Mouse (Mus musculus) erythroblast, embryonic 14.5 days (primary cell): ENCODE results near the gene Klhl8. TPM values are rescaled to one million over a fixed set of nuclear protein-coding genes. Genes with fewer than 3 reads are reported as not detected.

Source experiments
- H3K27me3 ChIP-seq: 2 replicates; pipeline ENCODE4 v1.6.1; 2012; ENCODE audit warnings: inconsistent platforms; ENCODE audit not compliant: control insufficient read depth
- H3K36me3 ChIP-seq: 2 replicates; pipeline ENCODE4 v1.6.1; 2012; ENCODE audit warnings: mild to moderate bottlenecking, inconsistent platforms; ENCODE audit not compliant: control insufficient read depth
- H3K4me1 ChIP-seq: 2 replicates; pipeline ENCODE4 v1.6.1; 2012; ENCODE audit warnings: inconsistent platforms; ENCODE audit not compliant: control insufficient read depth
- H3K4me3 ChIP-seq: replicated peaks from 2 replicates; pipeline ENCODE3; 2012; ENCODE audit warnings: moderate library complexity, mild to moderate bottlenecking, inconsistent platforms
- H3K9me3 ChIP-seq: 2 replicates; pipeline ENCODE4 v1.6.1; 2012; ENCODE audit warnings: low read length, inconsistent platforms, mixed read lengths; ENCODE audit not compliant: control insufficient read depth
- GATA1 ChIP-seq: IDR thresholded peaks from 2 replicates; pipeline ENCODE4 v1.6.1; 2012; ENCODE audit warnings: low read length, inconsistent platforms, mixed read lengths
- TAL1 ChIP-seq: IDR thresholded peaks from 3 replicates; pipeline ENCODE4 v1.6.1; 2012; ENCODE audit warnings: low read length, inconsistent platforms, mixed read lengths
- polyA plus RNA-seq: library from polyadenylated mRNA; stranded (reverse); fragments of >175 nt; gene quantifications from 2 replicates; pipeline ENCODE4 v1.2.3, GENCODE M21; 2012

Gene Klhl8
- polyA plus RNA-seq, 1 experiment: not detected

GRCm38 (mm10) chr5:103821500-103822298, 89.4 kb downstream of the Klhl8 start:
- no peak for TF ChIP-seq TAL1
- no peak for TF ChIP-seq GATA1
- peaks cover 11% of the 10 kb centered on the region for H3K4me1 ChIP-seq
- H3K4me3 ChIP-seq: no peak overlapping the region
- no peaks in the 10 kb centered on the region for H3K9me3 ChIP-seq
- no peaks in the 10 kb centered on the region for H3K27me3 ChIP-seq
- H3K36me3 ChIP-seq: peaks cover 100% of the 10 kb centered on the region

GRCm38 (mm10) chr5:103821062-103821461, 90.0 kb downstream of the Klhl8 start:
- no peaks in the 10 kb centered on the region for H3K27me3 ChIP-seq
- H3K9me3 ChIP-seq: no peaks in the 10 kb centered on the region
- H3K4me3 ChIP-seq: no peak overlapping the region
- H3K4me1 ChIP-seq: peaks cover 11% of the 10 kb centered on the region
- H3K36me3 ChIP-seq: peaks cover 100% of the 10 kb centered on the region
- no peak for TF ChIP-seq TAL1
- TF ChIP-seq GATA1: no peak

GRCm38 (mm10) chr5:103819674-103820073, 91.4 kb downstream of the Klhl8 start:
- Histone ChIP-seq H3K9me3 (no peaks in the 10 kb centered on the region), H3K36me3 (peaks cover 100% of the 10 kb centered on the region), H3K4me3 (no peak overlapping the region), H3K27me3 (no peaks in the 10 kb centered on the region), H3K4me1 (peaks cover 13% of the 10 kb centered on the region)
- TF ChIP-seq GATA1: no peak
- TF ChIP-seq TAL1: no peak

GRCm38 (mm10) chr5:103818602-103819001, 92.5 kb downstream of the Klhl8 start:
- H3K27me3 ChIP-seq: no peaks in the 10 kb centered on the region
- peaks cover 100% of the 10 kb centered on the region for H3K36me3 ChIP-seq
- H3K4me1 ChIP-seq: peaks cover 23% of the 10 kb centered on the region
- no peak overlapping the region for H3K4me3 ChIP-seq
- H3K9me3 ChIP-seq: peaks cover 1% of the 10 kb centered on the region; the same call in 1 of the 2 replicates
- no peak for TF ChIP-seq TAL1
- no peak for TF ChIP-seq GATA1

- peaks cover 100% of the 10 kb centered on the region for H3K36me3 ChIP-seq
- peaks cover 8% of the 10 kb centered on the region for H3K9me3 ChIP-seq
- H3K4me3 ChIP-seq: no peak overlapping the region
- H3K27me3 ChIP-seq: no peaks in the 10 kb centered on the region
- peaks cover 31% of the 10 kb centered on the region for H3K4me1 ChIP-seq
- no peak for TF ChIP-seq GATA1
- TF ChIP-seq TAL1: no peak
Measured at GRCm38 (mm10) chr5:103817754-103818153, 93.3 kb downstream of the Klhl8 start.

GRCm38 (mm10) chr5:103816718-103817117, 94.3 kb downstream of the Klhl8 start:
- peaks cover 34% of the 10 kb centered on the region for H3K4me1 ChIP-seq
- no peak overlapping the region for H3K4me3 ChIP-seq
- peaks cover 100% of the 10 kb centered on the region for H3K36me3 ChIP-seq
- no peak for TF ChIP-seq TAL1
- TF ChIP-seq GATA1: no peak
- H3K9me3 ChIP-seq: peaks cover 8% of the 10 kb centered on the region
- no peaks in the 10 kb centered on the region for H3K27me3 ChIP-seq

- H3K36me3 ChIP-seq: peaks cover 100% of the 10 kb centered on the region
- H3K4me1 ChIP-seq: peaks cover 27% of the 10 kb centered on the region
- TF ChIP-seq TAL1 (no peak), GATA1 (no peak)
- H3K27me3 ChIP-seq: no peaks in the 10 kb centered on the region
- peaks cover 8% of the 10 kb centered on the region for H3K9me3 ChIP-seq
- no peak overlapping the region for H3K4me3 ChIP-seq
Measured at GRCm38 (mm10) chr5:103815249-103815617, 95.8 kb downstream of the Klhl8 start.

- no peak for TF ChIP-seq GATA1
- TF ChIP-seq TAL1: no peak
- peaks cover 25% of the 10 kb centered on the region for H3K4me1 ChIP-seq
- peaks cover 8% of the 10 kb centered on the region for H3K9me3 ChIP-seq
- peaks cover 100% of the 10 kb centered on the region for H3K36me3 ChIP-seq
- no peak overlapping the region for H3K4me3 ChIP-seq
- H3K27me3 ChIP-seq: no peaks in the 10 kb centered on the region
Measured at GRCm38 (mm10) chr5:103814551-103815248, 96.4 kb downstream of the Klhl8 start.

- TF ChIP-seq TAL1 (no peak), GATA1 (no peak)
- Histone ChIP-seq H3K4me1 (peaks cover 25% of the 10 kb centered on the region), H3K27me3 (no peaks in the 10 kb centered on the region), H3K9me3 (peaks cover 8% of the 10 kb centered on the region), H3K4me3 (no peak overlapping the region), H3K36me3 (peaks cover 100% of the 10 kb centered on the region)
Measured at GRCm38 (mm10) chr5:103813997-103814542, 97.0 kb downstream of the Klhl8 start.
